Mouse (Mus musculus): Measurements from ENCODE around the gene Il22ra1.

The Il22ra1 gene

GRCm38 (mm10) chr4:135752779-135753164, 24.8 kb downstream of the Il22ra1 start:
- ChIA-PET CTCF (interaction anchor here in 2 of 4 experiments (0.6 to 3.5 kb wide), 2 partner anchors 15 to 44 kb away, joined by 3 to 24 read pairs; no protein-coding TSS in a partner anchor), POLR2A (no interaction called here)

- POLR2A ChIA-PET: interaction anchor here in 2 of 4 experiments (0.6 to 1.5 kb wide), 11 partner anchors 7 to 295 kb away, joined by 3 to 5 read pairs (median 4); partner anchors contain the start of genes Rpl11 (in 1 of the 2) and Srsf10 (in 1 of the 2)
- CTCF ChIA-PET: interaction anchor here (0.6 to 3.2 kb wide), 20 partner anchors 9 to 264 kb away, joined by 3 to 23 read pairs (median 4); partner anchors contain the start of genes Fuca1 (in 1 of the 4), Nipal3 (in 1 of the 4) and Stpg1 (in 1 of the 4)
These were observed 30.4 kb downstream of the Il22ra1 start for GRCm38 (mm10) chr4:135758331-135758730.

DNA sequence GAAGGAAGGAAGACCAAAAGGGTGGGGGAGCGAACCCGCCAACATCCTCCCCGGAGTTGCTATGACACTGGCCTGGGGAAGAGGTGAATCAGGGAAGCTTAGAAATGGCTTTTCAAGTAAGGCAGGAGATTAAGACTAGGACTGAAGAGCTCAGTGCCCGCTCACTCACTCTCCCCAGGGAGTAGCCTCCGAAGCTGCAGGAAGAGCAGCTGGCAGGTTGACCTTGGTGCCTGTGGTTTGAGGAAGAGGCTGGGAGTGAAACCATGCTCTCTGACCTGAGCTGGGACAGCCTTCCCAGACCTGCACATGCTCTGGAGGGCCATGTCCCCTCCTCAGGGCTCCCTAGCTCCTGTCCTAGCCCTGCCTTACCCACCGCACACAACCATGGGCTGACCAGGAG, 30.9 kb downstream of the Il22ra1 start:
- ChIA-PET POLR2A (interaction anchor here in 3 of 4 experiments (0.6 to 1.5 kb wide), 14 partner anchors 8 to 294 kb away, joined by 3 to 5 read pairs (median 4); partner anchors contain the start of genes Rpl11 (in 1 of the 3), Srsf10 (in 1 of the 3) and Stpg1 (in 1 of the 3)), CTCF (interaction anchor here (0.6 to 3.2 kb wide), 27 partner anchors 9 to 907 kb away, joined by 3 to 23 read pairs (median 4); partner anchors contain the start of genes Fuca1 (in 1 of the 4), Il22ra1 (in 1 of the 4), Nipal3 (in 1 of the 4) and Stpg1 (in 1 of the 4))

DNA sequence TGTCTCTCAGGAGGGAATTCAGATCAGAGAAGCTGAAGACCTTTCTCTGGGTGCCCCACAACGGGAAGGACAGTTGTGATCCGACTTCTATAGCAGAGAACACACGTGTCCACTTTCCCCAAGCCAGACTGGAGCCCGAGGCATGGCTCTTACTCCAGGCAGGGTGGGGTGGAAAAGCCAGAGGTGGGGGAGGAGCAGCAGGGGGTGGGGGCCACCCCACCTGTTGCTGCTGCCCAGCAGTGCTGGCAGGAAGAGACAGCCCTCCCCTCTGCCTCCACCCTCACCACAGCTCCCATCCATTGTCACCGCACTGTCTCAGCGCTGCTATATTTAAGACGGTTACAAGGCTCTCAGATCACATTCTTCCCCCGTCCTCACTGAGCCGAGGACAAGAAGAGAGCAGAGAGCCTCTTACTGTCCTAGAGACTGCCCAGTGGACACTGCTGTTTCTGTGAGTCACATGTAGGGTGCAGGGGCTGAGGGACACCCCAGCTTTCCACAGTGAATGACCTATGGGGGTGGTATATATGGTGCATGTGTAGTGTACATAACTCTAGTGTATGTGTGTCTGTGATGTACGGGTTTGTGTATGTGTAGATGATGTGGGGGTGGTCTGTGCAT, 31.5 kb downstream of the Il22ra1 start, which contains the start of gene Myom3:
Myom3 (plus strand) TSS at position 360 of the 621 bp plus-strand sequence.
- ChIA-PET CTCF (interaction anchor here (0.6 to 3.2 kb wide), 23 partner anchors 8 to 907 kb away, joined by 3 to 23 read pairs (median 4); partner anchors contain the start of genes Il22ra1 (in 1 of the 4), Nipal3 (in 1 of the 4) and Stpg1 (in 1 of the 4)), POLR2A (interaction anchor here in 3 of 4 experiments (0.7 to 1.5 kb wide), 11 partner anchors 9 to 294 kb away, joined by 3 to 5 read pairs (median 4); partner anchors contain the start of genes Rpl11 (in 1 of the 3), Srsf10 (in 1 of the 3) and Stpg1 (in 1 of the 3))

DNA sequence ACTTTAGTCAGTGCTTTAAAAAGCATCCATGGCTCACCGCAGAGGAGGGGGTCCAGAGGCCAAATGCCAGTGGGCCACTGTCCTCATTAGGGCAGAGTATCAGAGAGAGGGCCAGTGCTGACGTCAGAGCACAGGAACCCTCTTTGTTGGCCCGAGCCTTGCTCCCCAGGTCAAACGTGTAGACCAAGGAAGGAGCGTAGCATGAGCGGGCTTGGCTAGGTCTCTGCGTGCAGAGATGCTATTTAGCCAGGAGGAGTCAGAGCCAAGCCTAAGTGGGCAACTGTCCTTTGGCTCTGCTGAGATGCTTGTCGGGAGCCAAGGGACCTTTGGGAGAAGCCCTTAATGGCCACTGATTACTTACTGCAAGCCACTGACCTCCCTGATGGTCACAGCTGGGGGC, 33.1 kb downstream of the Il22ra1 start:
- POLR2A ChIA-PET: no interaction called here

GRCm38 (mm10) chr4:135761569-135761968, 33.6 kb downstream of the Il22ra1 start:
- POLR2A ChIA-PET: interaction anchor here in 3 of 4 experiments (0.6 to 1.4 kb wide), 4 partner anchors 9 to 213 kb away, joined by 3 to 4 read pairs (median 3); no protein-coding TSS in a partner anchor
- CTCF ChIA-PET: interaction anchor here in 2 of 4 experiments (0.6 to 1.6 kb wide), 3 partner anchors 53 to 157 kb away, joined by 3 to 8 read pairs (median 6); no protein-coding TSS in a partner anchor

More for the DNA sequence above, 33.1 kb downstream of the Il22ra1 start:
- CTCF ChIA-PET: interaction anchor here in 1 of 4 experiments (1.6 kb wide), 1 partner anchor 52 kb away, joined by 6 read pairs; no protein-coding TSS in a partner anchor

GRCm38 (mm10) chr4:135762251-135762906, 34.4 kb downstream of the Il22ra1 start:
- CTCF ChIA-PET: interaction anchor here in 3 of 4 experiments (0.6 to 1.0 kb wide), 5 partner anchors 9 to 398 kb away, joined by 3 to 8 read pairs (median 5); no protein-coding TSS in a partner anchor
- POLR2A ChIA-PET: interaction anchor here in 3 of 4 experiments (0.6 to 1.4 kb wide), 7 partner anchors 8 to 214 kb away, joined by 3 to 4 read pairs (median 3); no protein-coding TSS in a partner anchor

DNA sequence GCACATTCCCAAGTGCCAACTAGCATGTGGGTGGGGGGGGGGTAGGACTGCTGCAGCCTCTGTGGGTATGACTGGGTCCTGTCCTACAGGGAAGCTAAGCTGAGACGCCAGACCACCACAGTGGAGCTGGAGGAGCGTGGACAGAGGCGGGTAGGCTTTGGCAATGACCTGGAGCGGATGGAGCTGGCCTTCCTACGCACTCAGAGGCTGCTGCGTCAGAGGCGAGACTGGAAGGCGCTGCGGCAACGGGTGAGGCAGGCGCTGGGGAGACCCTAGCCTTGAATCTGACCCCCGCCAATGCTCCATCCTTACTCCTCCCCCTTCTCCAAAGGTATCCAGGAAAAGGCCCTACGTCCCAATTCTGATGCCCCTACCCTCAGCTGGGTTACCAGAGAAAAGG, 36.7 kb downstream of the Il22ra1 start:
- POLR2A ChIA-PET: interaction anchor here in 3 of 4 experiments (0.5 to 1.5 kb wide), 9 partner anchors 8 to 492 kb away, joined by 3 to 4 read pairs (median 3); partner anchors contain the start of gene Clic4 (in 1 of the 3)
- CTCF ChIA-PET: interaction anchor here in 3 of 4 experiments (0.6 to 4.5 kb wide), 6 partner anchors 37 to 613 kb away, joined by 4 to 17 read pairs (median 6); partner anchors contain the start of gene Il22ra1 (in 1 of the 3)

GRCm38 (mm10) chr4:135765707-135766106, 37.7 kb downstream of the Il22ra1 start:
- POLR2A ChIA-PET: interaction anchor here in 3 of 4 experiments (0.6 to 1.6 kb wide), 6 partner anchors 14 to 854 kb away, joined by 3 to 4 read pairs (median 3); no protein-coding TSS in a partner anchor
- CTCF ChIA-PET: interaction anchor here in 2 of 4 experiments (1.8 to 4.5 kb wide), 2 partner anchors 38 to 56 kb away, joined by 4 to 17 read pairs; partner anchors contain the start of gene Il22ra1 (in 1 of the 2)

- CTCF ChIA-PET: interaction anchor here (0.5 to 4.5 kb wide), 11 partner anchors 8 to 247 kb away, joined by 3 to 17 read pairs (median 4); no protein-coding TSS in a partner anchor
- POLR2A ChIA-PET: interaction anchor here in 3 of 4 experiments (0.6 to 1.6 kb wide), 4 partner anchors 12 to 293 kb away, joined by 3 to 4 read pairs (median 4); no protein-coding TSS in a partner anchor
These were observed 39.0 kb downstream of the Il22ra1 start for GRCm38 (mm10) chr4:135766976-135767375.

- ChIA-PET POLR2A (interaction anchor here in 2 of 4 experiments (0.5 to 1.2 kb wide), 2 partner anchors 31 to 41 kb away, joined by 3 read pairs; partner anchors contain the start of gene Il22ra1 (in 1 of the 2)), CTCF (interaction anchor here (0.5 to 4.5 kb wide), 10 partner anchors 10 to 116 kb away, joined by 3 to 17 read pairs (median 4); partner anchors contain the start of genes Ifnlr1 (in 1 of the 4) and Myom3 (in 1 of the 4))
These were observed 40.9 kb downstream of the Il22ra1 start for GRCm38 (mm10) chr4:135768572-135769526.

DNA sequence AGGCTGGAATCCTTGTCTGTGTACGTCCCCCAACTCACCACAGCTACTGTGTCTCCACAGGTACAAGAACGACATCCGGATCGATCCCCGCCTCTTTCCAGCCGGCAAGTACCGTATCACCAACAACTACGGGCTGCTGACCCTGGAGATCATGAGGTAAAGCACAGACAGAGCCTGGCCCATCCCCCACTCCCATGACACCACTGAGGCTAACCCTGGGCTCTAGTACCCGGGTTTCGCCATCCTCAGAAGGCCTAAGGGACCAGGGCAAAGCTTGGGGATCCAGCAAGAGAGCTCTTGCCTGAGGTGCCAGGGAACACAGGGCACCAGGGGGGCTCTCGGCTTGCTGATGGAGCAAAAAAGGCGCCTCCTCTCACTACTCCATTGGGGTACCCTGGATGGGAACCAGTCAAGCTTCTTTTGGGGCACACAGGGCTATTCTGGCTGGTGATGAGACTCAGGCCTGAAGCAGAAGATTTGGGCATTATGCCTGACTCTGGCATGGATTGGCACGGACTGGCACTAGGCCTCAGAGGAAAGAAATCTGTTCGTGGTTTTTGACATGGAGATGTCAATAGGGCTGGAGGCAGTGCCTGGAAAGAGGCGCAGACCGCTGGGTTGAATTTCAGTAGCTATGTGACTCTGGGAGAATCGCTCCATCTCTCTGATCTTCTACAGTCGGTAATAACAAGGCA, 42.8 kb downstream of the Il22ra1 start:
- ChIA-PET POLR2A (interaction anchor here in 3 of 4 experiments (0.5 to 1.6 kb wide), 9 partner anchors 9 to 365 kb away, joined by 3 to 7 read pairs (median 3); partner anchors contain the start of genes Fuca1 (in 1 of the 3) and Rpl11 (in 1 of the 3)), CTCF (interaction anchor here (0.5 to 1.7 kb wide), 12 partner anchors 24 to 1027 kb away, joined by 3 to 7 read pairs (median 4); no protein-coding TSS in a partner anchor)

DNA sequence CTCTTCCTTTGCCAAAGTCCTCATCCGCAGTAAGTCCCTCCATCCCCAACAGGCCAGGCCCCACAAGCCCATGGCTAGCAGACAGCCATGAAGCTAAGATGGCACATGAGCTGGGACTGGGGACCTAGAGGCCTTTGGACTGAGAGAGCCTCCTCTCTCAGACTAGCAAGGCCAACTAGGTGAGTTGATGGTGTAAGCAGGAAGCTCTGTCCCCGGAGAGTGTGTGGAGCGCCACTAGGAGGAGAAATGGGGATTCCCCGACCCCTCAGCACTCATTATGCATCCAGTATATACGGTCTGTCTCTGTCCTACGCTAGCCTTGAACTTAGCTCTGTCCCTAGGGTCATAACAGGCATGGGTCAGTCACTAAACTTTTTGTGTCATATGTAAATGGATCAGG, 43.6 kb downstream of the Il22ra1 start:
- CTCF ChIA-PET: interaction anchor here in 3 of 4 experiments (0.7 to 1.7 kb wide), 4 partner anchors 9 to 167 kb away, joined by 3 to 7 read pairs (median 4); no protein-coding TSS in a partner anchor

DNA sequence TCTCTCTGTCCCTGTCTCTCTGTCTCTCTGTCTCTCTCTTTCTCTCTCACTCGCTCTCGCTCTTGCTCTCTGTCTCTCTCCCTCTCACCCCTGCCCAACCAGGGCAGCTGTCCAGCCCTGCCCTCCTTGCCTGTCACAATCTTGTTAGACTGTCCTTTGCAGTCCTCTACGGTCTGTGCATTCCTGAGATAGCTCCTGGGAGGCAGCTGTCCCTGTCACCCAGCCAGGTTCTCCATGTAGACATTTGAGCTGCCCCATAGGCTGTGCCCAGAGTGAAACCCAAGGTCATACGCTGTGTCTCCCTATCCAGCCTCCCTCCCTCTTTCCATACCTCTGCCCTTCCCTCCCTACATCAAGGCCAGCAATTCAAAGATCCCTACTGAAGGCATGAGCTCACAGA, 44.7 kb downstream of the Il22ra1 start:
- POLR2A ChIA-PET: interaction anchor here in 2 of 4 experiments (0.6 to 1.0 kb wide), 2 partner anchors 9 to 56 kb away, joined by 4 read pairs; no protein-coding TSS in a partner anchor
- CTCF ChIA-PET: interaction anchor here in 3 of 4 experiments (0.5 to 3.1 kb wide), 7 partner anchors 29 to 1664 kb away, joined by 3 to 16 read pairs (median 3); no protein-coding TSS in a partner anchor

More for the DNA sequence above, 43.6 kb downstream of the Il22ra1 start:
- POLR2A ChIA-PET: interaction anchor here in 2 of 4 experiments (0.5 to 1.4 kb wide), 3 partner anchors 13 to 378 kb away, joined by 3 to 5 read pairs (median 4); no protein-coding TSS in a partner anchor

GRCm38 (mm10) chr4:135774496-135774895, 46.5 kb downstream of the Il22ra1 start:
- CTCF ChIA-PET: interaction anchor here in 3 of 4 experiments (0.5 to 3.1 kb wide), 6 partner anchors 16 to 393 kb away, joined by 3 to 16 read pairs (median 4); no protein-coding TSS in a partner anchor
- POLR2A ChIA-PET: interaction anchor here in 2 of 4 experiments (0.6 to 1.7 kb wide), 5 partner anchors 10 to 149 kb away, joined by 3 to 4 read pairs (median 3); partner anchors contain the start of gene Myom3 (in 1 of the 2)

Measured in embryonic stem cell, embryonic (primary cell).